Mouse (Mus musculus) embryonic facial prominence, embryonic 11.5 days (tissue): ENCODE results near the gene Bod1l. TPM values are rescaled to one million over a fixed set of nuclear protein-coding genes. Genes with fewer than 3 reads are reported as not detected.

Experiments
- ATAC-seq: fragments of 200-750 bp; cut with Nextera tagmentation; replicated peaks from 2 replicates; pipeline ENCODE4 v1.8.0; 2017; ENCODE audit warnings: low read depth; ENCODE audit not compliant: insufficient number of reproducible peaks, low FRiP score, low TSS enrichment
- DNase-seq: peaks from one replicate; pipeline ENCODE4 v3.0.0-alpha.2; 2015; ENCODE audit warnings: low spot score
- H3K27ac ChIP-seq: fragments of 300-500 bp; sonication (generic); replicated peaks from 2 replicates; pipeline ENCODE4 v1.5.1; 2014; ENCODE audit warnings: mild to moderate bottlenecking, low read depth, low read length, control low read depth
- H3K27me3 ChIP-seq: fragments of 300-500 bp; sonication (generic); 2 replicates; pipeline ENCODE4 v1.6.1; 2014; ENCODE audit warnings: mild to moderate bottlenecking, low read length, moderate library complexity, mixed read lengths; ENCODE audit not compliant: control insufficient read depth, insufficient read depth
- H3K36me3 ChIP-seq: fragments of 300-500 bp; sonication (generic); replicated peaks from 2 replicates; pipeline ENCODE4 v1.6.1; 2014; ENCODE audit warnings: low read depth, mild to moderate bottlenecking, low read length, moderate library complexity, mixed read lengths; ENCODE audit not compliant: control insufficient read depth, insufficient read depth
- H3K4me1 ChIP-seq: fragments of 300-500 bp; sonication (generic); 2 replicates; pipeline ENCODE4 v1.6.1; 2014; ENCODE audit warnings: low read length, mixed read lengths; ENCODE audit not compliant: control insufficient read depth, insufficient read depth
- H3K4me2 ChIP-seq: fragments of 300-500 bp; sonication (generic); 2 replicates; pipeline ENCODE4 v1.6.1; 2014; ENCODE audit warnings: low read depth, mild to moderate bottlenecking, control low read depth, low read length, moderate library complexity
- H3K4me3 ChIP-seq: fragments of 300-500 bp; sonication (generic); 2 replicates; pipeline ENCODE4 v1.5.1; 2014; ENCODE audit warnings: low read depth, low read length, control low read depth
- H3K9ac ChIP-seq: fragments of 300-500 bp; sonication (generic); replicated peaks from 2 replicates; pipeline ENCODE4 v1.6.1; 2014; ENCODE audit warnings: mild to moderate bottlenecking, control low read depth, low read length
- H3K9me3 ChIP-seq: fragments of 300-500 bp; sonication (generic); replicated peaks from 2 replicates; pipeline ENCODE4 v1.6.1; 2016; ENCODE audit warnings: mild to moderate bottlenecking, low read length, inconsistent platforms, mixed read lengths; ENCODE audit not compliant: control insufficient read depth
- WGBS: fragments of 180-500 bp; shearing (Covaris S2); extraction: QIAGEN DNeasy Blood & Tissue Kit; methylation state at CpG from one replicate; pipeline ENCODE4 v1.1.7; 2014; 5-methylcytosine and 5-hydroxymethylcytosine counted together
- polyA plus RNA-seq: library from polyadenylated mRNA; unstranded; fragments of >200 nt; fragmentation: Nextera tagmentation; extraction: Ambion mirVana; gene quantifications from 2 replicates; pipeline ENCODE4 v1.2.1, GENCODE M21; 2014

The Bod1l gene
- 23.0 and 25.2 TPM in 2 replicates for polyA plus RNA-seq

DNA sequence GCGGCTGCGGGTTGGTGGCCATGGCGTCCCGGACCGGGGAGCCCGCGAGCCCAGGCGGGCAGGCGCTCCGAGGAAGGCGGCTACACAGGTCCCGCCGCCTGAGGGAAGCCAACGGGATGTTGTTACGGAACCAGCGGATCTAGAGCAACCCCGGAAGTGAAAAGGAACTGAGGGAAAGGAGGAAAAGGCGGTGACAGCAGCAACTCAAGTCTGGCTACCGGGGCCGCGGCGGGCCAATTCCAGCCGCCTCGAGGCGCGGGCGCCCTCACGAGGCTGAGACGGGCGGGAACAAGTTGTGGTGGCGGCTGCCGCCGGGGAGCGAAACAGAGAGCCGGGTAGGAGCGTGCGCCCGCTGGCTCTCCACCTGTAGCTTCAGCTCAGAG lies at the start of gene Bod1l:
Gene Bod1l, minus strand, starts transcription at position 169 of the 383 bp plus-strand sequence.
- Histone ChIP-seq H3K36me3 (no peaks in the 10 kb centered on the region), H3K4me1 (no peaks in the 10 kb centered on the region), H3K27ac (peak within 1 kb of the TSS; percentile 28; the same call in 1 of the 2 replicates), H3K27me3 (no peaks in the 10 kb centered on the region), H3K4me3 (peak within 1 kb of the TSS; percentile 97), H3K9ac (peak within 1 kb of the TSS; percentile 93), H3K9me3 (no peaks in the 10 kb centered on the region), H3K4me2 (peak within 1 kb of the TSS; percentile 52)
- WGBS = under 1% methylated on average over 34 of the region's 38 CpGs
- DNase-seq = peak; percentile 95
- peak; percentile 94 for ATAC-seq

DNA sequence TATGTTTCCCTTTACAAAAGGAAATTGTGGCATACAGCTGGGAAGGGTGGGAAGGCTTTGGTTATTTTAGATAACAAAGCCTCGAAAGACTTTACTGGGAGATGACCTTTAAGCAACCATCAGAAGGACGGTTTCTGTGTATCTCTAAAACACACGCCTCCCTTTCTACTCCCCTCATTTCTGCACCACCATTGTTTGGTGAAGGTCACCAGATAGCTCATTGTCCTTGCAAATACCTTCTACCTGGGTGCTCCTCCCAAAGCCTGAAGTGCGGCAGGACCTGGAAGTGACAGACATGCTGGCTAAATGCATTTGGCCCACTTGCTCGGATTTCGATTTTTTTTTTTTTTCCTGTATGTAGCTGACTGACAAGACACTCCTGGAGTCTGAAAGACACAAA lies 49.2 kb upstream of the Bod1l start:
- no peak overlapping the region for H3K4me2 ChIP-seq
- no peaks in the 10 kb centered on the region for H3K9me3 ChIP-seq
- H3K4me1 ChIP-seq = no peaks in the 10 kb centered on the region
- no peak for DNase-seq
- no peak overlapping the region for H3K9ac ChIP-seq
- no peaks in the 10 kb centered on the region for H3K27me3 ChIP-seq
- WGBS = 79% methylated on average over 6 of the region's 6 CpGs
- H3K36me3 ChIP-seq = no peaks in the 10 kb centered on the region
- no peak overlapping the region for H3K27ac ChIP-seq
- H3K4me3 ChIP-seq = no peak overlapping the region
- no peak for ATAC-seq

DNA sequence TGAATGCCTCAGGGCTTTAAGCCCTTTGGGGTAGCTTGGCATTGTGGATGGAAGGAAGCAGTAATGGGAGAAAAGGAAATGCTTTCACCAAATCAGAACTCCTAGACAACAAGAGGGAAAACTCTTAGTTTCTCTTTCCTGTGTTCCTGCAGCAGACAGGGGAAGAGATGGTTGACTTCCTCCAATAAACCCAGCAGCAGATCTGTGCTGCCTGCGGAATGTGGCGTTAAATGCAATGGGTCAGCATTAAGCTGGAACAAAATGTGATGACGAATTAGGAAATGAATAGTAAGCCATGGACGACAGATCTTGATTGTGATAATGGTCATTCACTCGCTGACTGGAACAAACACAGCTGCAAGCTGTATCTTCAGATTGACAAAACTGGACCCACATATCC lies 46.8 kb upstream of the Bod1l start:
- 69% methylated on average over 5 of the region's 5 CpGs for WGBS
- Histone ChIP-seq H3K27me3 (no peaks in the 10 kb centered on the region), H3K4me1 (no peaks in the 10 kb centered on the region), H3K9ac (no peak overlapping the region), H3K4me2 (no peak overlapping the region), H3K27ac (no peak overlapping the region), H3K36me3 (no peaks in the 10 kb centered on the region), H3K9me3 (no peaks in the 10 kb centered on the region), H3K4me3 (no peak overlapping the region)
- ATAC-seq = no peak
- no peak for DNase-seq

DNA sequence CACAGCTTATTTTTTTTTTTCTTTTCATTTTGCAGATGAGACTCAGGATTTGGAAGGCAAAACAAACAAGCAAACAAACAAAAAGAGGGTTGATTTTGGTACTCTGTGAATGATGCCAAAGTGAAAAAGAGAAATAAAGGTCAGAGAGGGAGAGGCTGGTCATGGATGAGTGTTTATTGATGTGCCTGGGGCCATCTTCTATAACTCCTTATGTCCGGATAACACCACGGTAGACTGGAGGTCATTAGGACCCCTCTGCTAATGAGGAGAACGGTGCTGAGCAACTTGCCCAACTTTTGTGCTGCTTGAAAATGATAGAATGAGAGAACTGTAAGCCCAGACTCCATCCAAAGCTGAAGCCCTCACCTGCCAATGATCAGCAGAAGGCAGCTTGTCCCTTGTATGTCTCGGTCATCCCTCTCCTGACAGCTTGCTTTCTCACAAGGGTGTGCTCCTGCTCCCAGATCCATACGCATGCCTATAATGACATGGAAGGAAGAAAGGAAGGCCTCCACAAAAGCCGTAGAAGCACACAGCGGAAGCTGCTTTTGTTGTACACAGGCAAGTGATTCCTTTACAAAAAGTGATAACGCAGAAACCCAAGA lies 45.2 kb upstream of the Bod1l start:
- 80% methylated on average over 8 of the region's 8 CpGs for WGBS
- no peak for DNase-seq
- Histone ChIP-seq H3K27ac (no peak overlapping the region), H3K4me3 (no peak overlapping the region), H3K9ac (no peak overlapping the region), H3K27me3 (no peaks in the 10 kb centered on the region), H3K36me3 (no peaks in the 10 kb centered on the region), H3K4me1 (no peaks in the 10 kb centered on the region), H3K9me3 (no peaks in the 10 kb centered on the region), H3K4me2 (no peak overlapping the region)
- no peak for ATAC-seq

DNA sequence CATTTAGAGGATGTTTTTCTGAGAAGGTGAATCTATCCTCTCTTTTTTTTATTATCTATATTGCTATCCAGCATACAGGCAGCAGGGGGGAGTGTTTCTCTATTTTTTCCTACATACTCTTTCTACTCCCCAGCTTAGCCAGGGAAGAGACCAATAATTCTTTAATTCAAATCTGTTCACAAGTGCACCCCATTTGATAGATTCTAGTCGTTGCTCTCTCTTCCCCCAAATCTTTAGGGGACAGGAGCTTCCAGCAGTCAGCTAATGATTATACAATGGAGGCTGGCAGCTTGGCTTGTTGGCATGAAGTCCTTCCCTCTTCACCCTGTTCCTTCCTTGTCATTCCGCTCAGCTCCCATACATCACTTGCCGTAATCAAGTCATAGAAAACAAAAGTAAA lies 44.7 kb upstream of the Bod1l start:
- Histone ChIP-seq H3K9ac (no peak overlapping the region), H3K27me3 (no peaks in the 10 kb centered on the region), H3K4me2 (no peak overlapping the region), H3K4me1 (no peaks in the 10 kb centered on the region), H3K4me3 (no peak overlapping the region), H3K9me3 (no peaks in the 10 kb centered on the region), H3K27ac (no peak overlapping the region), H3K36me3 (no peaks in the 10 kb centered on the region)
- DNase-seq (peak; percentile 41), ATAC-seq (no peak)
- 63% methylated on average over 3 of the region's 3 CpGs for WGBS

DNA sequence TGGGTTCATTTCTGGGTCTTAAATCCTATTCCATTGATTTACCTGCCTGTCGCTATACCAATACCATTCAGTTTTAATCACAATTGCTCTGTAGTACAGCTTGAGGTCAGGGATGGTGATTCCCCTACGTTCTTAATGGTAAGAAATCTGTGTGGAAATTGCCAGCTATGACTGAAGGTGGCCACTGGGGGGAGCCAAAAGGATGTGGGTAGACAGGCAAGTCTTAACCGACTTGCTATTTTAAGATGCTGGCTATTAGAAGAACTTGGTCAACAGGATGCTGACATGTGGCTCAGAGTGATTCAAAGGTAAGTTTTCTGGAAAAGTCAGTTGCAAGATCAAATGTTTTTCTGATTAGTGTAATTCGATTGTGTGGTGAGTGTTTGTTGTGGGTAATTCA lies 43.6 kb upstream of the Bod1l start:
- H3K27ac ChIP-seq = no peak overlapping the region
- H3K4me2 ChIP-seq = no peak overlapping the region
- WGBS = 17% methylated on average over 4 of the region's 4 CpGs
- H3K9me3 ChIP-seq = no peaks in the 10 kb centered on the region
- H3K27me3 ChIP-seq = no peaks in the 10 kb centered on the region
- no peak overlapping the region for H3K4me3 ChIP-seq
- H3K36me3 ChIP-seq = no peaks in the 10 kb centered on the region
- ATAC-seq (no peak), DNase-seq (peak; percentile 83)
- no peaks in the 10 kb centered on the region for H3K4me1 ChIP-seq
- H3K9ac ChIP-seq = no peak overlapping the region

DNA sequence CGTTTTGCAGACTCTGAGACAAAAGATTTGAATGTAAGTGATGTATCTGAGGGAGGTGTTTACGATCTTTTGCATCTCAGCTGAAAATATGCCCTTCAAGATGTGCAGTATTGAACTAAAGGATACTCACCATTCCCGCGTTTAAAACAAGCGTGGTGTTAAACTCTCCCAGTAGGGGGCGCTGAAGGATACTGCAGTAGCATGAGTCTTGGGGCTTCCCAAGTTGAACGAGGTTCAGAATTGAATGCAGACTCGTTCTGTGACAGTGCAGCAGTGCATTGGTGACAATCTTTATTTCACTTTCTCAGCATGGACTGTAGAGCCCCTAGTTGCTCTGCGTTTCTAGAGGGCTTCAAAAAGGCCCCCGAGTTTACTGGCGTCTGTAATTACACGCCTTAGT lies 40.4 kb upstream of the Bod1l start:
- H3K9ac ChIP-seq = no peak overlapping the region
- H3K9me3 ChIP-seq = no peaks in the 10 kb centered on the region
- H3K36me3 ChIP-seq = no peaks in the 10 kb centered on the region
- ATAC-seq (no peak), DNase-seq (peak; percentile 86)
- no peak overlapping the region for H3K4me3 ChIP-seq
- H3K27me3 ChIP-seq = no peaks in the 10 kb centered on the region
- 24% methylated on average over 12 of the region's 12 CpGs for WGBS
- no peak overlapping the region for H3K27ac ChIP-seq
- no peaks in the 10 kb centered on the region for H3K4me1 ChIP-seq
- H3K4me2 ChIP-seq = no peak overlapping the region

DNA sequence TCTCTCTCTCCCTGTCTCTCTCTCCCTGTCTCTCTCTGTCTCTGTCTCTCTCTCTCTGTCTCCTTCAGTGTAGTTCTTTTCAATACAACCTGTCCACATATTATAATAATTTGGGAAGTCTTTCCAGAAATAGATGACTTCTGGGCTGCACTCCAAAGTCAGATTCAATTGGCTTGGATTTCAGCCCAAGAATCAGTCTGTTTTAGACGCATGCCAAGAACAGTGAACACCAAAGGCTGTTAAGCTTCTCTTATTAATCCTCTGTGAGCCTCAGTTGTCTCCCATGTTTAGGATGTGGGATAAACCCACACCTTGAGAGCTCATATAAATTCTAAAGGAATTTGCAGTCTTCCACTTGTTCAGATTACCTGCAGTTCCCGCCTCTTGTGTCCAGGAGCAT lies 27.0 kb upstream of the Bod1l start:
- DNase-seq (no peak), ATAC-seq (no peak)
- Histone ChIP-seq H3K4me3 (no peak overlapping the region), H3K27me3 (no peaks in the 10 kb centered on the region), H3K4me2 (no peak overlapping the region), H3K36me3 (no peaks in the 10 kb centered on the region), H3K9me3 (no peaks in the 10 kb centered on the region), H3K4me1 (no peaks in the 10 kb centered on the region), H3K27ac (no peak overlapping the region), H3K9ac (no peak overlapping the region)
- 92% methylated on average over 2 of the region's 2 CpGs for WGBS
